Mouse (Mus musculus): ENCODE data around the gene Cybc1.

GRCm38 (mm10) chr11:121216831-121217230, 12.3 kb downstream of the Cybc1 start:
- TF ChIP-seq CTCF (IDR thresholded peaks at IDR 0.05; ENCODE audit: extremely low read depth, insufficient read depth, insufficient read length, insufficient replicate concordance): no peak
- TF ChIP-seq POLR2A (IDR thresholded peaks at IDR 0.05; ENCODE audit: low read depth, low read length): no peak

Data from spleen, adult 2 months (tissue).